ENCODE assay signal across 8 mouse cellular contexts in the genomic region with DNA sequence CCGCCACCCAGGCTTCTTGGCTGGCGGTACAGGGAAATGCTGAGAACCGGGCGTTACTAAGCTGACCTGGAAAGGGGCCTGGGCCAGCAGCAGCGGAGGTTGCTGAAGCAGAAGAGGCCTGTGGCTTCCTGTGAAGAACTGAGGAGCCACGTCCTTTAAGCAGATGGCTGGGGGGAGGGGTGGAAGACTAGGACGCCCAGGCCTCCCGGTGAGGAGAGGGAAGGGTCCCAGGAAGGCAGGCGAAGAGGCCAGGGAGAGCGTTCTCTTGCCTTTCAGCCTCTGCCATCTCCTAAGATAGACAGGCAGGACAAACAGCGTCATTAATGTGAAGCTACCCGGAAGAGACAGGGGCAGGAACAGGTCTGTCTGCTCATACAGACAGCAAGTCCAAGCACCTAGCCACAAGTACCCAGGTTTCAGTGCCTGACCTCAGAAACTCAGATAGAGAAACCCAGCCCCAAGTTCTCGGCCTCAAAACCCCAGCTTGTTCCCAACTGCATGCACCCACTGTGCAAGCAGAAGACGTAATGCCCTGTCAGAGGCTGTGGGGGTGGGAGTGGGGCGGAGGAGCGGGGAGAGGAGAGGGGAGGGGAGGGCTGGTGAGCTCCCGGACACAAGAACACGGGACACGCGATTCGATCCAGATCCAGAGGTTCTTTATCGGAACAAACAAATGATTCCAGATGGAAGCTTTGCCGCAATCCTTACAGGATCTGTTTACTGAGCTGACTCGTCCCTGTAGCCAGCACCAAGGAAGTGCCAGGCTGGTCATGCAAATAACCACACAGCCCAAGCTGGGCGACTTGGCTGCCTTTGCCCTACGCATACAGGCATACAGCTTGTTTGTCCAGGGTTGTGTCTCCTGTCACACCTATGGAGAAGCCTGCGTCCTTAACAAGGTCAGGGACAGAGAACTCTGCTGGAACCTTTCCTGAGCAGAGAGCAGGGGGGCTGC. TPM values are rescaled to one million over a fixed set of nuclear protein-coding genes. Genes with fewer than 3 reads are reported as not detected.
DNase-seq lines count a peak whose midpoint lies in the region; ATAC-seq lines count a peak whose summit lies in the region.

No protein-coding gene starts in this region.

- peak; percentile 38 for DNase-seq in ovary, postnatal 14 days (ENCODE audit: low spot score)
- DNase-seq in ovary, postnatal 10 days (ENCODE audit: low spot score), result no peak
- peak; percentile 66 to 71 for DNase-seq in cerebellum, postnatal 36 days
- DNase-seq in gastrocnemius, postnatal 4 days (ENCODE audit: low spot score in 2 of 2), result peak; percentile 48 to 74
- peak; percentile 57 for DNase-seq in liver, embryonic 11.5 days (ENCODE audit: low spot score)
- DNase-seq in testis, postnatal 10 days (ENCODE audit: low spot score), result peak; percentile 79

- peaks cover 23% of the 10 kb centered on the region for H3K4me1 ChIP-seq in intestine, embryonic 16.5 days (ENCODE audit: control insufficient read depth, insufficient read depth, low read length)
- peaks cover 28% of the 10 kb centered on the region for H3K4me1 ChIP-seq in liver, embryonic 11.5 days (replicated peaks; ENCODE audit: control insufficient read depth, insufficient read depth, low read length)

- ATAC-seq in intestine, embryonic 16.5 days, result peak; percentile 51
- peak; percentile 29; the same call in 1 of the 2 replicates for ATAC-seq in liver, embryonic 11.5 days (replicated peaks; ENCODE audit: low FRiP score)
- peak; percentile 34 for ATAC-seq in monocyte, adult 5-6 weeks (replicated peaks; ENCODE audit: insufficient number of reproducible peaks, low FRiP score, low TSS enrichment, poor library complexity, severe bottlenecking)

- H3K9me3 ChIP-seq in intestine, embryonic 16.5 days (ENCODE audit: control insufficient read depth, low read length), result no peaks in the 10 kb centered on the region
- H3K9me3 ChIP-seq in liver, embryonic 11.5 days (ENCODE audit: control insufficient read depth, low read length), result no peaks in the 10 kb centered on the region

- 13% methylated on average over 27 of the region's 27 CpGs for WGBS in intestine, embryonic 16.5 days
- 18% methylated on average over 27 of the region's 27 CpGs for WGBS in liver, embryonic 11.5 days

- H3K27ac ChIP-seq in intestine, embryonic 16.5 days (ENCODE audit: low read length), result peak overlapping the region; percentile 91
- peak overlapping the region; percentile 70 for H3K27ac ChIP-seq in liver, embryonic 11.5 days (ENCODE audit: low read depth, low read length)

- peak overlapping the region; percentile 64 for H3K9ac ChIP-seq in intestine, embryonic 16.5 days (ENCODE audit: low read depth, low read length)
- peak overlapping the region; percentile 41 for H3K9ac ChIP-seq in liver, embryonic 11.5 days (ENCODE audit: low read depth, low read length)

- no peaks in the 10 kb centered on the region for H3K36me3 ChIP-seq in intestine, embryonic 16.5 days (ENCODE audit: control insufficient read depth, insufficient read depth, low read length)
- no peaks in the 10 kb centered on the region for H3K36me3 ChIP-seq in liver, embryonic 11.5 days (ENCODE audit: control insufficient read depth, insufficient read depth, low read length)

- H3K4me3 ChIP-seq in intestine, embryonic 16.5 days (ENCODE audit: low read length), result peak overlapping the region; percentile 17
- peak overlapping the region; percentile 15; the same call in 1 of the 2 replicates for H3K4me3 ChIP-seq in liver, embryonic 11.5 days (ENCODE audit: low read depth, low read length)

- peak overlapping the region; percentile 54 for H3K4me2 ChIP-seq in intestine, embryonic 16.5 days (ENCODE audit: low read depth, low read length)
- peak overlapping the region; percentile 67 for H3K4me2 ChIP-seq in liver, embryonic 11.5 days

- H3K27me3 ChIP-seq in intestine, embryonic 16.5 days (replicated peaks; ENCODE audit: control insufficient read depth, insufficient read depth, low read length), result no peaks in the 10 kb centered on the region
- H3K27me3 ChIP-seq in liver, embryonic 11.5 days (replicated peaks; ENCODE audit: control insufficient read depth, insufficient read depth, low read length), result no peaks in the 10 kb centered on the region

RNA-seq across cellular contexts. Expression of gene Fam76a, which starts 24.0 kb away (rescaled TPM):
- 10 to 100 TPM; 31.5 to 38.4 TPM for total RNA-seq in gastrocnemius, postnatal 4 days (2021)
- polyA plus RNA-seq in intestine, embryonic 16.5 days (2015; fragmentation: Nextera tagmentation; extraction: Ambion mirVana), result 40.5 and 45.6 TPM in 2 replicates
- 27.8 and 32.2 TPM in 2 replicates for polyA plus RNA-seq in liver, embryonic 11.5 days (2014; fragmentation: Nextera tagmentation; extraction: Ambion mirVana)
- total RNA-seq in monocyte, adult 5-6 weeks (2017), result 27.3 to 53.5 TPM (median 33.8 TPM) in 3 replicates

RNA-seq across cellular contexts. Expression of gene Fgr, which starts 27.6 kb away (rescaled TPM):
- under 1 TPM; 0.47 to 0.78 TPM for total RNA-seq in gastrocnemius, postnatal 4 days (2021)
- 3.1 and 3.5 TPM in 2 replicates for polyA plus RNA-seq in intestine, embryonic 16.5 days (2015; fragmentation: Nextera tagmentation; extraction: Ambion mirVana)
- 0.23 and 0.73 TPM in 2 replicates for polyA plus RNA-seq in liver, embryonic 11.5 days (2014; fragmentation: Nextera tagmentation; extraction: Ambion mirVana)
- total RNA-seq in monocyte, adult 5-6 weeks (2017), result 266 TPM in 3 replicates

Comparison
In these comparisons a context has a peak if more than half of its experiments do, and no peak if none do; other contexts are left out.
1. RNA of gene Fgr, which starts 27.6 kb away (total RNA-seq): 266 TPM in monocyte, adult 5-6 weeks; 0.47 to 0.78 TPM in gastrocnemius, postnatal 4 days; every median in the first group is over 100 times any median in the second.
2. Peak in every context shown above with its lines, with median percentiles within 50 percentile points of each other: ATAC-seq.